Mouse (Mus musculus): ENCODE measurements around the gene Olfr1359. TPM values are rescaled to one million over a fixed set of nuclear protein-coding genes. Genes with fewer than 3 reads are reported as not detected.
A peak's percentile ranks its signal among the peaks of the same experiment; 100 is the strongest.
"Not testable (repeated sequence)": the region's sequence is repeated elsewhere in the genome, so short reads cannot be mapped to it uniquely, and the experiment has no call there.

Olfr1359 gene
- not detected in 2 replicates for total RNA-seq (2017)

GRCm38 (mm10) chr13:21697811-21698210 is at the start of gene Olfr1359:
Olfr1359 (plus strand) TSS chr13:21698111.
- ATAC-seq (replicated peaks; ENCODE audit: low read depth, poor library complexity, severe bottlenecking) = no peak

GRCm38 (mm10) chr13:21663286-21663685 is 34.6 kb upstream of the Olfr1359 start, which contains the start of gene Olfr1361:
Olfr1361 (minus strand) TSS chr13:21663386.
- ATAC-seq (replicated peaks; ENCODE audit: low read depth, poor library complexity, severe bottlenecking) = no peak

- ATAC-seq (replicated peaks; ENCODE audit: low read depth, poor library complexity, severe bottlenecking) = no peak
Measured at GRCm38 (mm10) chr13:21677305-21677704, 20.6 kb upstream of the Olfr1359 start, which contains the start of gene Olfr1360. Olfr1360 (minus strand) TSS chr13:21677405.

GRCm38 (mm10) chr13:21706669-21707068 is 8.8 kb downstream of the Olfr1359 start:
- ATAC-seq (replicated peaks; ENCODE audit: low read depth, poor library complexity, severe bottlenecking) = no peak

- peak; percentile 85 for ATAC-seq (replicated peaks; ENCODE audit: low read depth, poor library complexity, severe bottlenecking)
Measured at GRCm38 (mm10) chr13:21710031-21710711, 12.3 kb downstream of the Olfr1359 start.

GRCm38 (mm10) chr13:21710821-21711525 is 13.1 kb downstream of the Olfr1359 start:
- ATAC-seq (replicated peaks; ENCODE audit: low read depth, poor library complexity, severe bottlenecking) = peak; percentile 17; the same call in 1 of the 2 replicates

- no peak for ATAC-seq (replicated peaks; ENCODE audit: low read depth, poor library complexity, severe bottlenecking)
Measured at GRCm38 (mm10) chr13:21711698-21712097, 13.8 kb downstream of the Olfr1359 start.

GRCm38 (mm10) chr13:21714725-21715124 is 16.8 kb downstream of the Olfr1359 start:
- ATAC-seq (replicated peaks; ENCODE audit: low read depth, poor library complexity, severe bottlenecking) = peak; percentile 15

GRCm38 (mm10) chr13:21715131-21715863 is 17.4 kb downstream of the Olfr1359 start:
- peak; percentile 11; the same call in 1 of the 2 replicates for ATAC-seq (replicated peaks; ENCODE audit: low read depth, poor library complexity, severe bottlenecking)

GRCm38 (mm10) chr13:21715864-21716539 is 18.1 kb downstream of the Olfr1359 start, which contains the start of the genes Hist1h2bl and Hist1h2ai:
Hist1h2bl (minus strand) TSS chr13:21716143.
Hist1h2ai (plus strand) TSS chr13:21716422.
- ATAC-seq (replicated peaks; ENCODE audit: low read depth, poor library complexity, severe bottlenecking) = peak; percentile 86

- ATAC-seq (replicated peaks; ENCODE audit: low read depth, poor library complexity, severe bottlenecking) = peak; percentile 28
Measured at GRCm38 (mm10) chr13:21716540-21717391, 18.9 kb downstream of the Olfr1359 start.

- peak; percentile 36 for ATAC-seq (replicated peaks; ENCODE audit: low read depth, poor library complexity, severe bottlenecking)
Measured at GRCm38 (mm10) chr13:21717397-21718357, 19.8 kb downstream of the Olfr1359 start, which contains the start of gene Hist1h3h. Hist1h3h (plus strand) TSS chr13:21717659.

- ATAC-seq (replicated peaks; ENCODE audit: low read depth, poor library complexity, severe bottlenecking) = no peak
Measured at GRCm38 (mm10) chr13:21718381-21719080, 20.6 kb downstream of the Olfr1359 start.

- not testable (repeated sequence) for ATAC-seq (replicated peaks; ENCODE audit: low read depth, poor library complexity, severe bottlenecking)
Measured at GRCm38 (mm10) chr13:21721107-21721756, 23.3 kb downstream of the Olfr1359 start.

- ATAC-seq (replicated peaks; ENCODE audit: low read depth, poor library complexity, severe bottlenecking) = peak; percentile 92
Measured at GRCm38 (mm10) chr13:21721757-21722372, 24.0 kb downstream of the Olfr1359 start, which contains the start of gene Hist1h2bm. Hist1h2bm (plus strand) TSS chr13:21722044.

- no peak for ATAC-seq (replicated peaks; ENCODE audit: low read depth, poor library complexity, severe bottlenecking)
Measured at GRCm38 (mm10) chr13:21722373-21722925, 24.5 kb downstream of the Olfr1359 start.

All from common myeloid progenitor, adult 5-6 weeks (primary cell).